Mouse (Mus musculus) ovary, postnatal 14 days (tissue): ENCODE measurements around the gene Serpinf2.

Experiments used
- DNase-seq: peaks from one replicate; pipeline ENCODE4 v3.0.0; 2022; ENCODE audit warnings: low spot score

Serpinf2 gene

GRCm38 (mm10) chr11:75429019-75429705 is 10.2 kb downstream of the Serpinf2 start:
- no peak for DNase-seq

- no peak for DNase-seq
Observed at GRCm38 (mm10) chr11:75424459-75424858, 14.9 kb downstream of the Serpinf2 start.

- no peak for DNase-seq
Observed at GRCm38 (mm10) chr11:75424033-75424432, 15.4 kb downstream of the Serpinf2 start.

- no peak for DNase-seq
Observed at GRCm38 (mm10) chr11:75423091-75423490, 16.3 kb downstream of the Serpinf2 start.

- DNase-seq = peak; percentile 26
Observed at GRCm38 (mm10) chr11:75422013-75422792, 17.2 kb downstream of the Serpinf2 start, which contains the start of gene Serpinf1. Gene Serpinf1, minus strand, starts transcription at chr11:75422701.

GRCm38 (mm10) chr11:75421375-75422012 is 17.9 kb downstream of the Serpinf2 start:
- no peak for DNase-seq

GRCm38 (mm10) chr11:75420810-75421374 is 18.5 kb downstream of the Serpinf2 start:
- no peak for DNase-seq

- DNase-seq = no peak
Observed at GRCm38 (mm10) chr11:75420037-75420436, 19.4 kb downstream of the Serpinf2 start.

GRCm38 (mm10) chr11:75415994-75416393 is 23.4 kb downstream of the Serpinf2 start:
- no peak for DNase-seq

GRCm38 (mm10) chr11:75415096-75415495 is 24.3 kb downstream of the Serpinf2 start:
- no peak for DNase-seq

GRCm38 (mm10) chr11:75410591-75410990 is 28.8 kb downstream of the Serpinf2 start:
- DNase-seq = no peak

GRCm38 (mm10) chr11:75409679-75410575 is 29.5 kb downstream of the Serpinf2 start:
- DNase-seq = no peak

GRCm38 (mm10) chr11:75406865-75407264 is 32.5 kb downstream of the Serpinf2 start:
- DNase-seq = peak; percentile 32

GRCm38 (mm10) chr11:75406104-75406503 is 33.3 kb downstream of the Serpinf2 start:
- no peak for DNase-seq

- DNase-seq = no peak
Observed at GRCm38 (mm10) chr11:75404801-75405200, 34.6 kb downstream of the Serpinf2 start.

- DNase-seq = no peak
Observed at GRCm38 (mm10) chr11:75403301-75404052, 35.9 kb downstream of the Serpinf2 start.

- peak; percentile 40 for DNase-seq
Observed at GRCm38 (mm10) chr11:75402271-75402690, 37.1 kb downstream of the Serpinf2 start.

- DNase-seq = no peak
Observed at GRCm38 (mm10) chr11:75400099-75400498, 39.3 kb downstream of the Serpinf2 start.

- DNase-seq = no peak
Observed at GRCm38 (mm10) chr11:75399411-75399841, 40.0 kb downstream of the Serpinf2 start.

- no peak for DNase-seq
Observed at GRCm38 (mm10) chr11:75397452-75397851, 41.9 kb downstream of the Serpinf2 start.

- no peak for DNase-seq
Observed at GRCm38 (mm10) chr11:75395611-75396010, 43.8 kb downstream of the Serpinf2 start.
